Mouse (Mus musculus): ENCODE data around the gene Prorsd1. TPM values are rescaled to one million over a fixed set of nuclear protein-coding genes. Genes with fewer than 3 reads are reported as not detected.

Gene Prorsd1
- total RNA-seq, 1 experiment from 2014 or later, result 35.8 TPM

- ATAC-seq (ENCODE audit: extremely low read depth, insufficient number of reproducible peaks, low FRiP score, poor library complexity, severe bottlenecking), result no peak
These were observed 5.4 kb downstream of the Prorsd1 start for GRCm38 (mm10) chr11:29509421-29509820.

DNA sequence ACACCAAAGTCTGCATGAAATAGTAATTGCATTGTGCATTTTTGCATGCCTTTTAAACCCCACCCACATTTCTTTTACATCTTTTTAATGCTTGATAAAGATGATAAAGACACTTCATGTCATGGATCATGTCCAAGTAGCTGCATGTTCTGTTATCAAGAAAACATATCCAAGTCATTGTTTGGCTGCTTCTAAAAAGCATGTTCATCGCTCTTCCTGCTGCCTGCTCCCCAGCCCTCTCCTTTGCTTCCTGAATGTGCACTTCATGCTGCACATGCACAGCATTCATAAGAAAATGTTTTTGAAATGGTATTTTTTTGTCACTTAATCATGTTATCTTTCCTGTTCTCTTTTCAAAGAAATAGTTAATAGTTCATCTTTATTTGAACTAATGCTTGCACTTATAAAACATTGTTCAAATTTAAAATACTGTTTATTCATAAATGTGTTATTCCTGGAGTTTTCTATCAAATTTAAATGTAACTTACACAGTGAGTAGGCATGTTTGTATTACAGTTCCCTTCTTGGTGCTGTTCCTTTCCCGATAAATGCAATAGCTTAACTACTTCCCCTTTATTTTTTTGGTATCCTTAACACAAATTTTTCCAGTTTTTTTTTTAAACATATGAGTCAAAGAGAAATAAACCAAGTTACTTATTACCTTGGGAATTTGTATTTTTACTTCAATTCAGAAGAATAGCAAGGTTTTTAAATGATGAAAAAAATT lies 9.8 kb downstream of the Prorsd1 start:
- no peak for ATAC-seq (ENCODE audit: extremely low read depth, insufficient number of reproducible peaks, low FRiP score, poor library complexity, severe bottlenecking)

GRCm38 (mm10) chr11:29503948-29504893 lies 10.6 kb downstream of the Prorsd1 start:
- no peak for ATAC-seq (ENCODE audit: extremely low read depth, insufficient number of reproducible peaks, low FRiP score, poor library complexity, severe bottlenecking)

- ATAC-seq (ENCODE audit: extremely low read depth, insufficient number of reproducible peaks, low FRiP score, poor library complexity, severe bottlenecking), result no peak
These were observed 17.9 kb downstream of the Prorsd1 start for GRCm38 (mm10) chr11:29496962-29497361.

DNA sequence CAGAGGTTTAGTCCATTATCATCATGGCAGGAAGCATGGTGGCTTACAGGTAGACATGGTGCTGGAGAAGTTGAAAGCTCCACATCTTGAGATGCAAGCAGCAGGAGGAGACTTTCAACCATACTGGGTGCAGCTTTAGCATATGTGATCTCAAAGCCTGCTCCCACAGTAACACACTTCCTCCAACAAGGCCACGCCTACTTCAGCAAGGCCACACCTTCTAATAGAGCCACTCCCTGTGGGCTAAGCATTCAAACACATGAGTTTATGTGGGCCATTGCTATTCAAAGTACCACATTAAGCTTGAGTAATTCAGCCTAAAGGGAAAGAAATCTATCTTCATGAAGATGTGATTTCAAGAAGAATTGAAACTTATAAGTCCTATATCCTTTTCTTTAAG lies 21.7 kb downstream of the Prorsd1 start:
- ATAC-seq (ENCODE audit: extremely low read depth, insufficient number of reproducible peaks, low FRiP score, poor library complexity, severe bottlenecking), result no peak

DNA sequence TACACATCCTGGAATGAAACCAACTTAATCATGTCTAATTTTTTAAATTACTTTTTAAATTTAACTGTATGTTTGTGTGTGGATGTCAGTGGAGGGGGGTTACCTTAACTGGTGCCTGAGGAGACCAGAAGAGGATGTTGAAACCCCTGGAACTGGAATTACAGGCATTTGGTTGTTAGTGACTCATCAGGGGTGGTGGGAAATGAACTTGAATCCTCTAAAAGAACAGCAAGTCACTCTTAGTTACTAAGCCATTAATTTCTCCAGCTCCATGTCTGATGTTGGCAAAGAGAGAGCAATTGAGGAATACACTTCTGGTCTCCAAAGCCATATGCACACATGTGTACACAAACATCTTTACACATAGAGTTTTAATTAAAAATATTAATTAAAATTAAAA lies 40.2 kb downstream of the Prorsd1 start:
- ATAC-seq (ENCODE audit: extremely low read depth, insufficient number of reproducible peaks, low FRiP score, poor library complexity, severe bottlenecking), result no peak

Other genes starting within 250 kb of the Prorsd1 start
- gene Ccdc88a, start 141.4 kb downstream of the Prorsd1 start, total RNA-seq (2017), result 10.3 and 12.1 TPM in 2 replicates
- gene Mtif2, start 11.4 kb upstream of the Prorsd1 start, total RNA-seq (2017), result 34.1 and 35.9 TPM in 2 replicates
- 1.3 TPM in 1 of 2 replicates, not detected in the other for gene Clhc1, start 32.9 kb upstream of the Prorsd1 start, total RNA-seq (2017)
- gene Rps27a, start 33.1 kb upstream of the Prorsd1 start, total RNA-seq (2017), result 603 and 627 TPM in 2 replicates
- gene Rtn4, start 177.9 kb upstream of the Prorsd1 start, total RNA-seq (2017), result 153 and 155 TPM in 2 replicates